Mouse (Mus musculus) stomach, postnatal 0 days (tissue): Measurements from ENCODE around the gene Grin2d. TPM values are rescaled to one million over a fixed set of nuclear protein-coding genes. Genes with fewer than 3 reads are reported as not detected.

Experiments
- ATAC-seq: fragments of 200-750 bp; cut with Nextera tagmentation; 2 replicates; pipeline ENCODE4 v1.8.0; 2017; ENCODE audit not compliant: low FRiP score, low TSS enrichment
- DNase-seq: peaks from one replicate; pipeline ENCODE4 v3.0.0-alpha.2; 2016; ENCODE audit warnings: low spot score
- H3K27ac ChIP-seq: fragments of 300-500 bp; sonication (generic); replicated peaks from 2 replicates; pipeline ENCODE4 v1.5.1; 2014; ENCODE audit warnings: mild to moderate bottlenecking, control low read depth
- H3K27me3 ChIP-seq: fragments of 300-500 bp; sonication (generic); 2 replicates; pipeline ENCODE4 v1.6.1; 2014; ENCODE audit warnings: low read length; ENCODE audit not compliant: control insufficient read depth, insufficient read depth
- H3K36me3 ChIP-seq: fragments of 300-500 bp; sonication (generic); 2 replicates; pipeline ENCODE4 v1.6.1; 2014; ENCODE audit warnings: low read length, mixed read lengths; ENCODE audit not compliant: control insufficient read depth, insufficient read depth
- H3K4me1 ChIP-seq: fragments of 300-500 bp; sonication (generic); replicated peaks from 2 replicates; pipeline ENCODE4 v1.6.1; 2014; ENCODE audit warnings: antibody characterized with exemption; ENCODE audit not compliant: control insufficient read depth, insufficient read depth
- H3K4me2 ChIP-seq: fragments of 300-500 bp; sonication (generic); replicated peaks from 2 replicates; pipeline ENCODE4 v1.6.1; 2014; ENCODE audit warnings: low read depth, mild to moderate bottlenecking, control low read depth, moderate library complexity
- H3K4me3 ChIP-seq: fragments of 300-500 bp; sonication (generic); 2 replicates; pipeline ENCODE4 v1.5.1; 2014; ENCODE audit warnings: low read depth, low read length, control low read depth
- H3K9ac ChIP-seq: fragments of 300-500 bp; sonication (generic); 2 replicates; pipeline ENCODE4 v1.6.1; 2014; ENCODE audit warnings: mild to moderate bottlenecking, low read length, control low read depth, mixed read lengths
- H3K9me3 ChIP-seq: fragments of 300-500 bp; sonication (generic); 2 replicates; pipeline ENCODE4 v1.6.1; 2016; ENCODE audit warnings: low read length; ENCODE audit not compliant: control insufficient read depth
- CTCF ChIP-seq: IDR thresholded peaks from 2 replicates; pipeline ENCODE4 v1.5.1; 2016; ENCODE audit warnings: antibody characterized with exemption, low read depth, mild to moderate bottlenecking, moderate library complexity
- EP300 ChIP-seq: optimal IDR thresholded peaks from 2 replicates; pipeline ENCODE3; 2016; ENCODE audit warnings: antibody characterized with exemption
- WGBS: fragments of 180-500 bp; shearing (Covaris S2); extraction: QIAGEN DNeasy Blood & Tissue Kit; methylation state at CpG from one replicate; pipeline ENCODE4 v1.1.7; 2014; 5-methylcytosine and 5-hydroxymethylcytosine counted together
- polyA plus RNA-seq: library from polyadenylated mRNA; unstranded; fragments of >200 nt; fragmentation: Nextera tagmentation; extraction: Ambion mirVana; gene quantifications from 2 replicates; pipeline ENCODE4 v1.2.1, GENCODE M21; 2015

Gene Grin2d
- polyA plus RNA-seq, 1 experiment from 2014 or later, result 0.35 TPM

DNA sequence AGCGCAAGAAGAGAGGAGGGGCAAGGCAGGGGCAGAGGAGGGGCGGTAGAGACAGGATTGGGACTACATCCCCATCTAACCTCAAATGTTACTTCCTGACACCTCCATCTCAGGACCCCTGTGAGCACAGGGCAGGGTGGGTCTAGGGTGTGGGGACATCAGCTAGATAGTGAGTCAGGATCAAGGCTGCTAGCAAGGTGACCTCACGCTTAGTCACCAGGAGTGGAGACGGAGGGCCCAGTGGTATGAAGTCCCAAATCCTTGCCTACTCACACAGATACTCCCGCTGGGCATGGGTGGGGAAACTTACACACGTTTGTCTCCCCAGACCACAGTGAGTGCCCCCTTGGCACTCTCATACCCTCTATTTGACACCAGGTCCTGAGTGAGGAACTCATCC, 75.6 kb downstream of the Grin2d start:
- H3K36me3 ChIP-seq, result peaks cover 6% of the 10 kb centered on the region; the same call in 1 of the 2 replicates
- no peaks in the 10 kb centered on the region for H3K27me3 ChIP-seq
- no peak overlapping the region for H3K9ac ChIP-seq
- no peak overlapping the region for H3K4me2 ChIP-seq
- H3K27ac ChIP-seq, result no peak overlapping the region
- no peak for DNase-seq
- no peak for TF ChIP-seq CTCF
- no peak for TF ChIP-seq EP300
- 76% methylated on average over 5 of the region's 6 CpGs for WGBS
- no peak overlapping the region for H3K4me3 ChIP-seq
- H3K4me1 ChIP-seq, result 0 out of 2 replicates have a peak, but pooled peaks cover 5% of the 10 kb centered on the region
- no peak for ATAC-seq
- H3K9me3 ChIP-seq, result no peaks in the 10 kb centered on the region

DNA sequence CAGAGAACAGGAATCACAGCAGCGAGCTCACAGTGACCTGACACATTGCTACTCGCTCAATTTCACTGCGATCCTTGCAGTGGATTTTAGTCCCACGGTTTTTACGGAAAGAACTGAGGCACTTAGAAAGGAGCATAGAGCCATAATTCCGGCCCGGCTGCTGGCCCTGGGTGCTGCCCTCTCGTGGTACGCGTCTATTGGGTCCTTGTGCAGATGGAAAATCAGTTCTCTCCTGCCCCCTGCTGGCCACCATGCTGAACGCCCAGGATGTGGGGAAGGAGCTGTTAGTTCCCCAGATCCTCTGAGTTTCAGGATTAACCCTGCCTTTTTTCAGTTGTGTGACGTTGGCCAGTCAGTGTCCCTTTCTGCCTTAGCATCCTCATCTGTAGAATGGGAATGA, 76.8 kb downstream of the Grin2d start:
- Histone ChIP-seq H3K36me3 (no peaks in the 10 kb centered on the region), H3K9me3 (no peaks in the 10 kb centered on the region), H3K4me2 (peak overlapping the region; percentile 59), H3K27me3 (no peaks in the 10 kb centered on the region), H3K4me1 (0 out of 2 replicates have a peak, but pooled peaks cover 5% of the 10 kb centered on the region), H3K4me3 (peak overlapping the region; percentile 33), H3K9ac (peak overlapping the region; percentile 50; the same call in 1 of the 2 replicates), H3K27ac (peak overlapping the region; percentile 58; the same call in 1 of the 2 replicates)
- DNase-seq (peak; percentile 96), ATAC-seq (peak; percentile 74)
- TF ChIP-seq EP300 (no peak), CTCF (peak; percentile 100)
- 2% methylated on average over 12 of the region's 12 CpGs for WGBS

DNA sequence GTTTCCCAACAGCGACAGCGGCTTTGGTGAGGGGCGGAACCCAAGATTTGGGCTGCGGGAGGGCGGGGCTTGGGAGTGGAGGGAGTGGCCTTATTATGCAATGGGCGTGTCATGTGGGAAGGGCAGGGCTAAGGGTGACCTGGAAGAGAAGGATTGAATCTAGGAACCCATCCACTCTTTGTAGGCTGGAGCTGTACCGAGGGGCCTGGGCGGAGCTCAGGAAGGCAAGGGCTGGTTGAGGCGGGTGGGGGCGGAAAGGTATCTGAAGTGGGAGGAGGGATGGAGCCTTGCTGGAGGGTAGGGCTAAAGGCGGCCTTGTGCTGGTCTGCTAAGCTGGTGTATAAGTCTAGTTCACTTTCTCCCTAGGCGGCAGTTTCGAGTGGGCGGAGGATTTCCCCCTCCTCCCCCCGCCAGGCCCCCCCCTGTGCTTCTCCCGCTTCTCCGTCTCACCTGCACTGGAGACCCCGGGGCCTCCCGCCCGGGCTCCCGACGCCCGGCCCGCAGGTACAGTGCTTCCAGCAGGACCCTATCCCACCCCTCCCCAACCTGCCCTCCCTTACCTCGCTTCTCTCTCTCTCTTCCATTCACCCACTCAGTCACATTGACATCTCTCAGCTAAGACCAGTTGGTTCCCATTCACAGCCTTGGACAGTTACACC, 77.5 kb downstream of the Grin2d start:
- peak overlapping the region; percentile 33 for H3K4me3 ChIP-seq
- 28% methylated on average over 16 of the region's 25 CpGs for whole genome bisulfite sequencing
- peak overlapping the region; percentile 50 for H3K9ac ChIP-seq
- peak overlapping the region; percentile 58 for H3K27ac ChIP-seq
- H3K27me3 ChIP-seq, result no peaks in the 10 kb centered on the region
- H3K36me3 ChIP-seq, result no peaks in the 10 kb centered on the region
- H3K4me1 ChIP-seq, result 0 out of 2 replicates have a peak, but pooled peaks cover 5% of the 10 kb centered on the region
- peak; percentile 73 for DNase-seq
- TF ChIP-seq EP300 (no peak), CTCF (no peak)
- peak; percentile 74 for ATAC-seq
- peak overlapping the region; percentile 59 for H3K4me2 ChIP-seq
- H3K9me3 ChIP-seq, result no peaks in the 10 kb centered on the region

DNA sequence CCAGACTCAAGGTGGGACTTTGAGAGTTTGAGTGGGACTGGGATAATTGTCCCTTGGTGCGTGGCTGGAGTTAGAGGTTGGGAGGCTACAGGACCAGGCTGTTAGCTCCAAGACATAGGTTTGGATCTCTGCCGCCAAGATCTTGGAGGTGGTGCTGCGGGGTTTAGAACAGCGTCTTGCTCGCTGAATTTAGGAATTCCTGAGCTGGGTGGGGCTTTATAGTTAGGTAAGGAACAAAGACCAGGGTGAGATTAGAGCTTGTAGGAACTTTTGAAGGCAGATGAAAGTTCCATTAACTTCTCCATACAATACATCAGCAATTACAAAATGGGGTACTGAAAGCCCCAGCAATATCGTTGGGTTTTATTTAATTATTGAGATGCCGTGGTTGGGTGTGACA, 78.2 kb downstream of the Grin2d start:
- H3K27ac ChIP-seq, result peak overlapping the region; percentile 50; the same call in 1 of the 2 replicates
- H3K4me2 ChIP-seq, result peak overlapping the region; percentile 59
- 0 out of 2 replicates have a peak, but pooled peaks cover 5% of the 10 kb centered on the region for H3K4me1 ChIP-seq
- 33% methylated on average over 7 of the region's 7 CpGs for WGBS
- ATAC-seq (no peak), DNase-seq (no peak)
- no peaks in the 10 kb centered on the region for H3K9me3 ChIP-seq
- no peaks in the 10 kb centered on the region for H3K36me3 ChIP-seq
- no peak overlapping the region for H3K9ac ChIP-seq
- H3K4me3 ChIP-seq, result peak overlapping the region; percentile 33
- TF ChIP-seq CTCF, result no peak
- TF ChIP-seq EP300, result no peak
- H3K27me3 ChIP-seq, result no peaks in the 10 kb centered on the region

DNA sequence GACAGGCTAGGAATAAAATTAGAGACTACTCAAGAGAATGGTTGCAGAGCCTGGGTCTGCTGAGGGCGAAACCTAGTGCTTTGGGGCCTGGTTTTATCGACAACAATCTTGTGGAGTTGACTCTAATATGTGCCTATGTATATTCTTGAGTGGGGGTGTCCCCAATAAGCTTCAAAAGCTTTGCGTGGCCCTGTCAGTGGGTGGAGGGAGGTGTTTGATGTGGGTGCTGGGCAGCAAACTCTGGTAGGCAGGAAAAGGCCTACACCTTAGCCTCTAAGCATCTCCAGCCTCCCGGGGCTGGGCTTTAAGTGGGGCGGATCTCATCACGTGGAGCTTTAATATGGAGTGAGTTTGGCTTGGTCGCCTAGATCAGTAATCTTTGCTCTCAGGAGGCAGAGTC, 79.2 kb downstream of the Grin2d start:
- no peak overlapping the region for H3K4me3 ChIP-seq
- H3K9me3 ChIP-seq, result no peaks in the 10 kb centered on the region
- no peaks in the 10 kb centered on the region for H3K27me3 ChIP-seq
- no peaks in the 10 kb centered on the region for H3K36me3 ChIP-seq
- H3K9ac ChIP-seq, result no peak overlapping the region
- WGBS, result 61% methylated on average over 7 of the region's 7 CpGs
- ATAC-seq, result no peak
- no peak for TF ChIP-seq EP300
- TF ChIP-seq CTCF, result no peak
- H3K4me1 ChIP-seq, result 0 out of 2 replicates have a peak, but pooled peaks cover 5% of the 10 kb centered on the region
- peak overlapping the region; percentile 81 for H3K4me2 ChIP-seq
- no peak for DNase-seq
- H3K27ac ChIP-seq, result no peak overlapping the region

DNA sequence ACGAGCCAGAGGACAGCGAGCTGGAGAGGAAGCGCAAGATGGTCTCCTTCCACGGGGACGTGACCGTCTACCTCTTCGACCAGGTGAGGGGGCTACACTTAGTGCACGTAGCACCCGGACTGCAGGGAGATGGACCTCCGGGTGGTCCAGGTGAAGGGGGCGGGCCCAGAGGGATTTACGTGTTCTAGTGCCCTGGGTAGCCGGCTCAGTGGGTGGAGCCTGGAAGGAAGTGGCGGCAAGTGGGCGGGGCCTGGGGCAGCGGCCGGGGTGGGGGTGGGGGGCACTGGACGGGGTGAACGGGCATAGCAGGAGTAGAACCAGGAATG, 79.7 kb downstream of the Grin2d start:
- no peak for TF ChIP-seq CTCF
- TF ChIP-seq EP300, result no peak
- Histone ChIP-seq H3K36me3 (no peaks in the 10 kb centered on the region), H3K9me3 (no peaks in the 10 kb centered on the region), H3K4me1 (0 out of 2 replicates have a peak, but pooled peaks cover 5% of the 10 kb centered on the region), H3K27me3 (no peaks in the 10 kb centered on the region), H3K27ac (no peak overlapping the region), H3K4me3 (peak overlapping the region; percentile 47), H3K9ac (peak overlapping the region; percentile 64), H3K4me2 (peak overlapping the region; percentile 81)
- 8% methylated on average over 19 of the region's 19 CpGs for WGBS
- ATAC-seq (no peak), DNase-seq (peak; percentile 64)
